Mouse (Mus musculus) left cerebral cortex, postnatal 25 days (tissue): ENCODE measurements at regions not wholly inside any gene's neighbourhood (a gene's known extent, or its start where the extent isn't known, plus 50 kb on each side); places are given as distances from the start of the nearest gene placed in this dataset.

ENCODE experiments used
- DNase-seq, 2 experiments: peaks; one replicate each; pipeline ENCODE4 v3.0.0; 2022; ENCODE audit warnings: low spot score in 2 of 2, mixed read lengths in 1 of 2
- intact Hi-C: fragments of 180-260 bp; cut with DNase I; formaldehyde crosslinking; loops from one replicate; pipeline ENCODE4 v1.15.1; 2025

DNA sequence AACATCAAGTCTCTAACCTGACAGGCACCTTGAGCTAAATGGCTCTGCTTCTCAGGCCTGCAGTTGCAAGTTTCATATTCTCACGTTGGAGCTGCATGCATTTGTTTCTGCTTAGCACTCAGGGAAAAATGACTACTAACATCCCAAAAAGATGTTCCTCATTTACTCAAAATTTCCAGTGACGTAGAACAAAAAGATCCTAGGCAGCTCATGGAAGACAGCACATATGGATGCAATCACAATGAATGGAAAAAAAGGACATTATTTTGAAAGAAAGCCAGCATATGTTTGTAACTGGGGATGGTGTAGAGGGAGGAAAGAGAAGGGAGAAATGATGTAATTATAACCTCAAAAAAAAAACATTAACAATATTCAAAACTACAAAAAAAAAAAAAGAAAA, 751.2 kb upstream of the Fbxo33 start:
- intact Hi-C loops, result no loop called here

DNA sequence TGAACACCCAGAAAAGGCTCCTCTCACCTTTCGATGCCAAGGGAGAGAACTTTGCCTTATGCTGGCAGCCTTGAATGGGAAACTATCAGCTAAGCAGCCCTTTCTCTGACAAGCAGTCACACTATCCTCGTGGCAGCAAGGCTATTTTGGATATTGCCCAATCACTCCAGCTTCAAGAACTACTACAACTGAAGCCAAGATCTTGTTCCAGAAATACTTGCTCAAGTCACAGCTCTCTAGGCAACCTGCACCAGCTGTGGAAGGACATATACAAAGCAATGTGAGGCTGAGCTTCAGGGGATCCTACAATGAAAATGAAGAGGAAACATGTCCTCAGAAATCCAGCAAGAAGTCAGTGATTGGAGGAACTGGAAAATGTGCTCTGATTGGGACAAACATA, 750.4 kb upstream of the Fbxo33 start:
- intact Hi-C loops, result no loop called here
- DNase-seq, result no peak

More for the DNA sequence above, 751.2 kb upstream of the Fbxo33 start:
- no peak for DNase-seq

DNA sequence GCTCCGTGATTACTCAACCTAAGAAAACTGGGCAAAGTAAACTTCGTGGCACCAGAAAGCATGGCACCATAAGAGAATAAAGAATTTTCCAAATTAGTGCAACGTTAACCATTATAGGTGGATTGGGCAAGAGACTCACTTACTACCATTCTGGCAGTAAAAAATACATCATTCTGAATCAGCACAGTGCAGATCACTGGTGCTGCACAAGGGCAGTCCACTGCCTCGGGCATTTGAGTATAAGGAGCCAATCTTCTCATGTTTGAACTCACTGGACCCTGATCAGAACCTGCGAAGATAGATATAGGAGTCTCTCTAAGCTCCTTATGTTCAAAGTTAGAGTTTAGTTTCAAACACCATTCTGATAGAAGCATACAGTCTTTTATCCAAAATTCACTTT, 747.7 kb upstream of the Fbxo33 start:
- DNase-seq, result no peak
- intact Hi-C loops, result no loop called here

DNA sequence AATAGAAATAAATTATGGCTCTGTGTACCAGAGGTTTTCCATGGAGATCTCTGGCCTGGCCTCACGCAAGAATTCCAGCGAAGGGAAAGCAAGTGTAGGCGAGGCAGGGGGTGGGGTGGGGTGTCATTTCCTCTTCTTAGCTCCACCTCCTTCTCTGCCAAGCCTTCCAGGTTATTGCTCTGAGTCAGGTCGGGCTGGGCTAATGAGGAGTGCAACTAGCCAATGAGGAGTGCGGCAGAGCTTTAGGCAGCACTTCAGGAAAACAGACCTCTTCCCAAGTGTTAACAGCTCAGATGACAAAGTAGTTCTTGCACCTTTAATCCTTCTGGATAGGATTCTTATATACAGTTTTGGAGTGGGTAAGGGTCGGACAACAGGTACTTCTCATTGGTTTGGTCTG, 741.6 kb upstream of the Fbxo33 start:
- DNase-seq, result no peak
- intact Hi-C loops, result no loop called here

DNA sequence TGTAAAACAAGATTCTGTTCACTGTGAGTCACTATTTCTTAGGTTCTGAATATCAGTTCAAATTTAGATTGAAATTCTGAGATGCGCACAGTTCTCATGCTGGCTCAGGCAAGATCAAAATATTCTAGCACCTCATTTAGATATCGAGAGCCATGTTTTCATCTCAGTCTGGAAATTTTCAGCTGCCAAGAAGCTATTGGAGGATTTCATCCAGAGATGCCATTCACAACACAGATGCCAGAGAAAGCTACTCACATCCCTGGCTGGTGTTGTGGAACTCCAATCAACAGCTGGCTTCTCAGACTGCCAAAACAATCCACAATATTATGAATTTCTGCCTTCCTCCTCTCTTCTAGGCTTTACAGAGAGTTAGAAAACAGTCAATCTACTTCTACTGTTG, 712.9 kb upstream of the Fbxo33 start:
- intact Hi-C loops, result no loop called here
- peak; percentile 17 to 65 for DNase-seq

DNA sequence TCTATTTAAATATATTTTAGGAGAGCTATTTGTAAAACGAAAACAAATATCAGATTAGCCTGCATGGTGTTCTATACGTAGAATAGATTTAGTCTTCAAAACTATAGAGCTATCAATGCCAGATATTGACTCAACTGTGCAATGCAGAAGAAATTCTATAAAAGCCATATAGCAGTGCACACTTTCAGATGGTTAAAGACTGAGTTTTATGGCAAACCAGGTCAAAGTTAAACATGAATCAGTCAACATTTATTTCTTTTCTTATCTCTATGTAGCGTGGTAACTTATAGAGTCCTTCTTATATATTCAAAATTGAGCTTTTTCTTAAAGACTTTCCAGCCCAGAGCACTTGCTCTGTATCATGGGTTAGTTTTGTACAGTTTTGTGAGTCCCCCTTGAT, 705.5 kb upstream of the Fbxo33 start:
- intact Hi-C loops, result no loop called here
- no peak for DNase-seq

DNA sequence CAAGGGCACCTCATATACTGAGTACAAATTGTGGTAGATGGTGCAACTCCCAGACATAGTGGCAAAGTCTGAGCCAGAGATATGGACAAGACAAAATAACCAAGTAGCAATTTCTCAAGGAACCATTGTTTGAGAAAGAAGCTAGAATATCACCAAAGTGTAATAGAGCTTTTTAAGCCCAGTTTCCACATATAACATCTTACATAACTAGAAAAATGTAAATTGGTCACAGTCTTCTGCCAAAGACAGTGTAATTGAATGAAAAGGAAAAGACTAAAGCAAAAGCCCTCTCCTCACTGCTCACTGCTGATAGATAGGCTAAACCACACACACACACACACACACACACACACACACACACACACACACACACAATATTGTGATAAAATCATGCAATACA, 679.4 kb upstream of the Fbxo33 start:
- DNase-seq, result peak in 1 of 2 experiments; percentile 15
- intact Hi-C loops, result no loop called here

DNA sequence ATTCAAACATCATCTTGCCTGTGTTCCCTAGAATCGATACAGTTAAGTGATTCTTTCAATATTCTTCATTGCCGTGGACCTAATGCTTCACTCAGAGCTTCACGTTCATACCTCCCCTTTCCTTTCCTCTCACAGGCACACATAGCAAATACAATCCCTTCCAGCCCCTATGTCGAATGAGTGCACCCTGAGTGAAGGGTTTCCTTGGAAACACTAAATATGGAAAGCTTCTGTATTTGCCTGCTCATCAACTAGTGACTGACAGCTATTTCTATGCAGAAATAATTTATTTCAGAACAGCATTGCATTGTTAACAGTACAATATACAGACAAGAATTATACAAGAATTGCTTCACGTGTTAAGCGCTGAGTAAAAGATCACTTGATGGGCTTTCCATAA, 671.4 kb upstream of the Fbxo33 start:
- DNase-seq, result no peak
- intact Hi-C loops, result no loop called here
